Mouse (Mus musculus): Measurements from ENCODE around the gene Iqschfp. TPM values are rescaled to one million over a fixed set of nuclear protein-coding genes. Genes with fewer than 3 reads are reported as not detected.

The Iqschfp gene
- polyA plus RNA-seq, 1 experiment from 2014 or later = not detected

- 68% methylated on average over 2 of the region's 2 CpGs for WGBS (ENCODE audit: insufficient replicate concordance)
- no peak overlapping the region for H3K9ac ChIP-seq (ENCODE audit: low read depth, low read length)
Observed at GRCm38 (mm10) chr3:67974340-67974998, 82.4 kb downstream of the Iqschfp start.

GRCm38 (mm10) chr3:67980006-67980405 lies 88.0 kb downstream of the Iqschfp start:
- no peak overlapping the region for H3K27ac ChIP-seq (ENCODE audit: low read length)
- no peak overlapping the region for H3K4me2 ChIP-seq (ENCODE audit: low read depth, low read length)
- H3K4me3 ChIP-seq (ENCODE audit: low read depth, low read length) = no peak overlapping the region
- H3K36me3 ChIP-seq (ENCODE audit: control insufficient read depth, insufficient read depth) = no peaks in the 10 kb centered on the region
- no peaks in the 10 kb centered on the region for H3K9me3 ChIP-seq (replicated peaks; ENCODE audit: control insufficient read depth, low read length)
- ATAC-seq (ENCODE audit: low read depth) = no peak
- no peaks in the 10 kb centered on the region for H3K27me3 ChIP-seq (ENCODE audit: control insufficient read depth, insufficient read depth, low read depth, low read length)
- WGBS (ENCODE audit: insufficient replicate concordance) = 38% methylated on average over 1 of the region's 1 CpGs
- no peaks in the 10 kb centered on the region for H3K4me1 ChIP-seq (ENCODE audit: control insufficient read depth, low read depth, low read length)
- no peak overlapping the region for H3K9ac ChIP-seq (ENCODE audit: low read depth, low read length)

More at GRCm38 (mm10) chr3:67974340-67974998, 82.4 kb downstream of the Iqschfp start:
- Histone ChIP-seq H3K4me3 (ENCODE audit: low read depth, low read length) (no peak overlapping the region), H3K36me3 (ENCODE audit: control insufficient read depth, insufficient read depth) (no peaks in the 10 kb centered on the region), H3K4me1 (ENCODE audit: control insufficient read depth, low read depth, low read length) (no peaks in the 10 kb centered on the region), H3K4me2 (ENCODE audit: low read depth, low read length) (no peak overlapping the region), H3K27me3 (ENCODE audit: control insufficient read depth, insufficient read depth, low read depth, low read length) (no peaks in the 10 kb centered on the region), H3K9me3 (replicated peaks; ENCODE audit: control insufficient read depth, low read length) (no peaks in the 10 kb centered on the region), H3K27ac (ENCODE audit: low read length) (no peak overlapping the region)
- ATAC-seq (ENCODE audit: low read depth) = no peak

- H3K9ac ChIP-seq (ENCODE audit: low read depth, low read length) = no peak overlapping the region
- WGBS (ENCODE audit: insufficient replicate concordance) = 26% methylated on average over 12 of the region's 12 CpGs
- no peak for ATAC-seq (ENCODE audit: low read depth)
- no peaks in the 10 kb centered on the region for H3K36me3 ChIP-seq (ENCODE audit: control insufficient read depth, insufficient read depth)
- no peaks in the 10 kb centered on the region for H3K27me3 ChIP-seq (ENCODE audit: control insufficient read depth, insufficient read depth, low read depth, low read length)
- H3K4me2 ChIP-seq (ENCODE audit: low read depth, low read length) = no peak overlapping the region
- H3K27ac ChIP-seq (ENCODE audit: low read length) = no peak overlapping the region
- H3K4me3 ChIP-seq (ENCODE audit: low read depth, low read length) = no peak overlapping the region
- no peaks in the 10 kb centered on the region for H3K4me1 ChIP-seq (ENCODE audit: control insufficient read depth, low read depth, low read length)
- H3K9me3 ChIP-seq (replicated peaks; ENCODE audit: control insufficient read depth, low read length) = no peaks in the 10 kb centered on the region
Observed at GRCm38 (mm10) chr3:67983329-67983728, 91.3 kb downstream of the Iqschfp start.

DNA sequence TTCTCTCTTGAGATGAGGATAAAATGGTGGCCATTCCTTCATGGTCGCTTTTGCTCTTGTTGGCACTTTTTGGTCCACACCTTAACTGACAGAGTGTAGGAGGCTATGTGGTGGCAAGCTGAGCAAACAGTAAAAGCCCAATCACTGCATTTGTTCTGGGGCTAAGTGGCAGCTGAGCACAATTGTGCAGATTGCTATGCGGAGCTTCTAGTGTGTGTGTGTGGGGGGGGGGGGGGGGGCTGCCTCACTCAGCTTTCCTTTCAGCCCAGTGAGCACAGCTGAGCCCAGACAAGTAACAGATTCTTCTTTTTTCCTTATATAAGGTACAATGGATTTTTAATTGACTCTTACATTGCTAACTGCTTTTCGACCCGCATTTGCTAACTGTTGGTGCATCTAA lies 110.4 kb downstream of the Iqschfp start:
- Histone ChIP-seq H3K36me3 (ENCODE audit: control insufficient read depth, insufficient read depth) (no peaks in the 10 kb centered on the region), H3K27ac (ENCODE audit: low read length) (no peak overlapping the region), H3K9ac (ENCODE audit: low read depth, low read length) (no peak overlapping the region), H3K4me3 (ENCODE audit: low read depth, low read length) (no peak overlapping the region), H3K27me3 (ENCODE audit: control insufficient read depth, insufficient read depth, low read depth, low read length) (no peaks in the 10 kb centered on the region), H3K9me3 (replicated peaks; ENCODE audit: control insufficient read depth, low read length) (no peaks in the 10 kb centered on the region), H3K4me2 (ENCODE audit: low read depth, low read length) (no peak overlapping the region), H3K4me1 (ENCODE audit: control insufficient read depth, low read depth, low read length) (no peaks in the 10 kb centered on the region)
- no peak for ATAC-seq (ENCODE audit: low read depth)
- WGBS (ENCODE audit: insufficient replicate concordance) = 69% methylated on average over 4 of the region's 4 CpGs

DNA sequence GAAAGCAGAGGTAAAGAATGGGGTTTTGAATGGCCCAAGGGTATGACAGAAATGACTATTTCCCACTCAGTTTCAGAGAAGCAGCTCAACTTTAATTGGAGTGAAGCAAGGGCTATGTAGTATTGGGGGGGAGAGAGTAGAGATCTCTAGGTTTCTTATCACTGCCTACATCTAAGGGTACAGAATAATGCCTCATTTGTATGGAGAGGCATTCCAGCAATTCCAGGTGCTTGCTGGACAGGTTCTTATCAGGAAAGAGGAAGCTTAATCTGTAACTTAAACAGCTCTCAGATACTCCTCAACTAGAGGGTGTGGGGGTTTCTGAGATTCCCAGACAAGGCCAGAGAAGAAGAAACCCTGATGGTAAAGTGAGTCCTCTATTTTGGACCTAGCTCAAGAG lies 120.3 kb downstream of the Iqschfp start:
- Histone ChIP-seq H3K9ac (ENCODE audit: low read depth, low read length) (no peak overlapping the region), H3K36me3 (ENCODE audit: control insufficient read depth, insufficient read depth) (no peaks in the 10 kb centered on the region), H3K27me3 (ENCODE audit: control insufficient read depth, insufficient read depth, low read depth, low read length) (no peaks in the 10 kb centered on the region), H3K4me2 (ENCODE audit: low read depth, low read length) (no peak overlapping the region), H3K9me3 (replicated peaks; ENCODE audit: control insufficient read depth, low read length) (no peaks in the 10 kb centered on the region), H3K4me3 (ENCODE audit: low read depth, low read length) (no peak overlapping the region), H3K4me1 (ENCODE audit: control insufficient read depth, low read depth, low read length) (no peaks in the 10 kb centered on the region), H3K27ac (ENCODE audit: low read length) (no peak overlapping the region)
- ATAC-seq (ENCODE audit: low read depth) = no peak

- Histone ChIP-seq H3K9me3 (replicated peaks; ENCODE audit: control insufficient read depth, low read length) (no peaks in the 10 kb centered on the region), H3K27me3 (ENCODE audit: control insufficient read depth, insufficient read depth, low read depth, low read length) (no peaks in the 10 kb centered on the region), H3K9ac (ENCODE audit: low read depth, low read length) (no peak overlapping the region), H3K4me2 (ENCODE audit: low read depth, low read length) (no peak overlapping the region), H3K36me3 (ENCODE audit: control insufficient read depth, insufficient read depth) (no peaks in the 10 kb centered on the region), H3K27ac (ENCODE audit: low read length) (no peak overlapping the region), H3K4me1 (ENCODE audit: control insufficient read depth, low read depth, low read length) (no peaks in the 10 kb centered on the region), H3K4me3 (ENCODE audit: low read depth, low read length) (no peak overlapping the region)
- ATAC-seq (ENCODE audit: low read depth) = no peak
- WGBS (ENCODE audit: insufficient replicate concordance) = 74% methylated on average over 1 of the region's 1 CpGs
Observed at GRCm38 (mm10) chr3:68015786-68016185, 123.8 kb downstream of the Iqschfp start.

DNA sequence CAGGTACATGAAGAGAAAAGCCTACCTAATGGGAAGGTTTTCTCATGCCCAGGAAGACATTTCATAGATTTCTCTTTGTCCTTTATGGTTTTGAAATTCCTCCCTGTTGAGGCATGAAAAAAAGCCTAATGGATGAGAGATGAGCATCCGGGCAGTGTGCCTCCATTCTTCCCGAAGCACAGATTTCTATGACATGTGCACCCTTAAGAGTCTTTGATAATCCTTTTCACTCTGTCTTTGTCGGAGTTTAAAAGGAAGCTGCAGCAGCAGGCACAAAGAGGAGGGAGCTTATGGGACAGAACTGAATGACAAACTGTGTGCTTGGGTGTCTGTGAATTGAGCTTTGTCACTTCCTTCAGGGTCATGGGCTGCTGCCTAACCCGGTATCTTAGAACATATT lies 127.4 kb downstream of the Iqschfp start:
- WGBS (ENCODE audit: insufficient replicate concordance) = 48% methylated on average over 4 of the region's 4 CpGs
- Histone ChIP-seq H3K4me3 (ENCODE audit: low read depth, low read length) (no peak overlapping the region), H3K9ac (ENCODE audit: low read depth, low read length) (no peak overlapping the region), H3K4me2 (ENCODE audit: low read depth, low read length) (no peak overlapping the region), H3K4me1 (ENCODE audit: control insufficient read depth, low read depth, low read length) (no peaks in the 10 kb centered on the region), H3K9me3 (replicated peaks; ENCODE audit: control insufficient read depth, low read length) (no peaks in the 10 kb centered on the region), H3K36me3 (ENCODE audit: control insufficient read depth, insufficient read depth) (no peaks in the 10 kb centered on the region), H3K27me3 (ENCODE audit: control insufficient read depth, insufficient read depth, low read depth, low read length) (no peaks in the 10 kb centered on the region), H3K27ac (ENCODE audit: low read length) (no peak overlapping the region)
- ATAC-seq (ENCODE audit: low read depth) = no peak

DNA sequence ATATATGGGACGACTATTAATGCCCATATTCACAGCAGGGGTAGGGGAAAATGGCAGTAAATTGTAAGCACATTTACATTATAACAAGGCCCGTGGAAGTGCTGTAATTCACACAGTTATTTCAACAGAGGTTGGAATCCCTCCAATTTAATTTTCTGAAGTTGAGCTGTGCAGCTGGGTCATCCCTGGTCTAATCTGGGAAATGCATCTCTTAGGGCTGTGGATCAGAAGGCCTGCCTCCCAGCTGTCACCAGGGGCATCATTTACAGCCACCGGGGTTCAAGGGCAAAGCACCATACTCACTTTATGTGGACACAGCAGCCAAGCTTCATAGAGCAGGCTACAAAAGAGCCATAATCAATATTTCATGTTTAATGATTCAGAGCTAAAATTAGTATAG lies 144.1 kb downstream of the Iqschfp start:
- no peaks in the 10 kb centered on the region for H3K9me3 ChIP-seq (replicated peaks; ENCODE audit: control insufficient read depth, low read length)
- H3K36me3 ChIP-seq (ENCODE audit: control insufficient read depth, insufficient read depth) = no peaks in the 10 kb centered on the region
- H3K4me3 ChIP-seq (ENCODE audit: low read depth, low read length) = no peak overlapping the region
- ATAC-seq (ENCODE audit: low read depth) = no peak
- H3K27me3 ChIP-seq (ENCODE audit: control insufficient read depth, insufficient read depth, low read depth, low read length) = no peaks in the 10 kb centered on the region
- no peak overlapping the region for H3K27ac ChIP-seq (ENCODE audit: low read length)
- H3K9ac ChIP-seq (ENCODE audit: low read depth, low read length) = no peak overlapping the region
- WGBS (ENCODE audit: insufficient replicate concordance) = 54% methylated on average over 3 of the region's 3 CpGs
- H3K4me1 ChIP-seq (ENCODE audit: control insufficient read depth, low read depth, low read length) = no peaks in the 10 kb centered on the region
- H3K4me2 ChIP-seq (ENCODE audit: low read depth, low read length) = no peak overlapping the region

DNA sequence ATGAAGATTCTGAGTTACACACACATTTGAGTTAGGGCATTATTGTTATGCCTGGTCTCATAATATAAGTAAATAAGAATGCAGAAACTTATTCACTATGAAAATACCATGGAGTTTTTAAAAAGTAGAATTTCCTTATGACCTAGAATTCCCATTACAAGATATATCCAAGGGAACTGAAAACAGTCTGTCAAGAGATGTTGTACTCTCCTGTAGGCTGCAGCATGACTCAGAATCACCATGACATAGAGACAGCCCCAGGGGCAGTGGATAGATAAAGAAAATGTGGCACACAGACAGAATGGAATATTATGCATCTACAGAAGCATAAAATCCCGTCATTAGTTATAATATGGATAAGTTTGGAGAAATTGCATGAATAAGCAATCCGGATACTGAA lies 150.9 kb downstream of the Iqschfp start:
- H3K9me3 ChIP-seq (replicated peaks; ENCODE audit: control insufficient read depth, low read length) = no peaks in the 10 kb centered on the region
- WGBS (ENCODE audit: insufficient replicate concordance) = 49% methylated on average over 2 of the region's 2 CpGs
- no peak overlapping the region for H3K4me3 ChIP-seq (ENCODE audit: low read depth, low read length)
- H3K36me3 ChIP-seq (ENCODE audit: control insufficient read depth, insufficient read depth) = no peaks in the 10 kb centered on the region
- H3K27ac ChIP-seq (ENCODE audit: low read length) = no peak overlapping the region
- no peak overlapping the region for H3K4me2 ChIP-seq (ENCODE audit: low read depth, low read length)
- no peaks in the 10 kb centered on the region for H3K27me3 ChIP-seq (ENCODE audit: control insufficient read depth, insufficient read depth, low read depth, low read length)
- no peaks in the 10 kb centered on the region for H3K4me1 ChIP-seq (ENCODE audit: control insufficient read depth, low read depth, low read length)
- ATAC-seq (ENCODE audit: low read depth) = no peak
- no peak overlapping the region for H3K9ac ChIP-seq (ENCODE audit: low read depth, low read length)
